Mouse (Mus musculus) thymus, adult 18-20 months (tissue): Measurements from ENCODE around the gene Ralgapa2.

ENCODE experiments used
- DNase-seq, 2 experiments: peaks; one replicate each; pipeline ENCODE4 v3.0.0; 2022; ENCODE audit warnings: mixed read lengths in 2 of 2

The Ralgapa2 gene

DNA sequence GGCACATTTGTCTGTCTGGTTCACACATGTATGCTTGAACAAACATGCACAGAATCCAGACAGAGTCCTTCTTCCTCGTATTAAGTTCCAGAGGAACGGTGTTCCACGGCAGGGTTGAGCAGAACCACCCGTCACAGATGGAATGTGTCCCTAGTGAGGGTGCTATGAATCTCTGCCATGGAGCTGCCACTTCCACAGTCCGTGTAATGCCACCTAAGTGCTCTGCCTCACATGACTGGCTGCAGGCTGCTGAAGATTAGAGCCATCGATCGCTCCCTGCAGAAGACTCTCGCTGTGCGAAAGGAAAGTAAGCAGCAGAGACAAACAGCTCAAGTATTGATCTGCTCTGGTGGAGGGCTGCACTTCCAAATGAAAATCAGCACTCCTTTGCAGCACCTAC lies 218.6 kb downstream of the Ralgapa2 start:
- DNase-seq, result no peak

DNA sequence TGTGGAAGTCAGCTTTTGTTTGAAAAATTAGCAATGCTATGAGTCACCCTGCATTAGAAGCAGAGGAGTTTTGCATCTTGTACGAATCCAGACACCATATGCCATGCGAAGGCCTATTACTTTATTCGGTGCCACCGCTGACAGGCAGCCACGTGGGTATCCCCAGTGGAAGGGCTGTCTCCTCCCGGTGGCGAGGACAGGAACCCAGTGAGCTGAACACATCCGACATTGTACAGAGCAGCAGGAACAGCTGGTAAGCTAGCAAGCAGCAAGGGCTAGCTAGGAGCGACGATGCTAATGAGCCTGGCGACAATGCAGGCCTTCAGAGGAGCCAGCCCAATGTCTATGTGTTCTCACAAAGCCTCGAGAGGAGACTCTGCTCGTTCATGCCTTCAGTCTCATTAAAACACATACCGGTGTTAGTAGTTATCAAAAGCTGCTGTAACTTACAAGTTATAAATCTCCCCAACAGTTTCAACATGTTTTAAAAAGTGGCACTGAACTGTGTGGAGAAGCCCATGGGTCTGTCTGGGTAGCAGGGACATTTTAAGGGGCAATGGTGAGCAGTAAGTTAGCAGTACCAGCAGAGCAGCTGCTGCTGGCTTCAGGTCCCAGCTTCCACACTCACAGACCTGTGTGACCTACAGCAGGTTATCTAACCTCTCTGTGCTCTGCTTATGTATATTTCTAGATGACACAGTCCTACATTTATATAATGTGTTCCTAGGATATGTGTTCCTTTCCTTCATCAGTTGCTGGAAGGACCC lies 221.1 kb downstream of the Ralgapa2 start:
- DNase-seq, result no peak

DNA sequence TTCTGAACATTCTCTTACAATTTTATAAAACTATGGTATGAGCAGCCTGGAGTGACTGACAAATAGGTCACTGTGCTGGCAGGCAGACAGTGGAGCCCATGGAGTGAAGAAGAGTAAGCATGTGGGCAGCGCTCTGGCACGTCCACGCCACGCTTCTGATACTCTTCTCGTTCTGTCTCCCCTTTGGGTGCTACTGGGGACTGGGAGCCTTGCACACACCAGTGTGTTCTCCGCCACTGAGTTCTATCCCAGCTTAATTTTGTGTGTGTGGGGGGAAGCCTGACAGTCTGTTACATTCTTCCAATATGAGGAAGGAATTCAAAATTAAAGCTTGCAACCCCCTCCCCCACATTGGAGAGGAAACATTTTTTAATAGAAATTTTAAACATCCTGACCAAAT lies 221.8 kb downstream of the Ralgapa2 start:
- DNase-seq, result no peak

DNA sequence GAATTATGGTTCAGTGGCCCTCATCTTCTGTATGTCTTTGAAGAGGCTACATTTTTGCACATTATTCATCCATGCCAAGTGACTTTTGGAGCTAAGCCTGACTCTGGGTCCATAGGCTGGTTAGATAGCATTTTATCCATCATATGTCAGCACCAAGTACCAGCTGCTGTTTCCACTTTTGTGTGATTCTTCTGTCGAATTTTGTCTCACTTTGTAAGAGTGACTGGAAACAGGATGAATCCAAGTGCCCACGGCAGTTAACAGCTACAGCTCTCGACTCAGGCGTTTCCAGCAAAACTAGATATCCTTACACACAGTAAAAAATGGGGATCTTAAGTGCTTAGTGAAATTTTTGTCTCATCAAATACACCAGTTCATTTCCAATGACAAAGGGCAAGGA lies 222.8 kb downstream of the Ralgapa2 start:
- no peak for DNase-seq

DNA sequence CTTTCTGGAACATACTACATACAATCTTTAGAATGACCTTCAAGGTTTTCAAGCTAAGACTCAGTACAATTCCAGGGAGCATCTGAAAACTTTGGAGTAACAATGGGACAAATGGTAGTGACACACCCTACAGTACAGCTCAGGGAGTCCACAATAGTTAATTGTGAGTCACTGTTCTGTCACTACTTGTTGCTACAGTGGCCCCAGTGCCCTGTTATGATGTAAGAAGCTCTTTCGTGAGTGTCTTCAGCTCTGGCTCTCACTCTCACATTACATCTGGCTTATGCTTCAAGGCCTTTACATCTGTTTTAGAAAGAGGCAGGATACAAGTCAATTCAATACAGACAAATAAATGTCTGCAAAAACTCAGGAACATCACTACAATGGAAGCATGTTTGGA lies 223.8 kb downstream of the Ralgapa2 start:
- DNase-seq, result no peak

DNA sequence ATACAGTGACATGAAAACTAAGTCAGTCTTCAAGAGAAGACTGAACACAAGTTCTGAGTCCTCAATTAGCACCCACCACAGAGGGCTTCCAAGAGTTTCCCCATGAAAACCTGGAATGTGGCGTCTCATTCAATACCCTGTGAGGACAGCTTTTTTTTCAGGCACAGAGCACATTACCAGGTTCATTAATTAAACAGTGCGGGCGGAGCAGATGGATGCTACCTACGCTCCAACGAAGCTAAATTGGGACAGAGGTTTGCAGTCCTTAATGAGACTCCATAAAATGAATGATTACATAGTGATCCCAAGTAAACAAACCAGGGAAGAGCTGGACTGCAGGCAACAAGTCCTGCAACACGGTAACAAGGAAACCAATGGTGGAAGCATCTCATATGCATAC lies 224.6 kb downstream of the Ralgapa2 start:
- DNase-seq, result no peak

DNA sequence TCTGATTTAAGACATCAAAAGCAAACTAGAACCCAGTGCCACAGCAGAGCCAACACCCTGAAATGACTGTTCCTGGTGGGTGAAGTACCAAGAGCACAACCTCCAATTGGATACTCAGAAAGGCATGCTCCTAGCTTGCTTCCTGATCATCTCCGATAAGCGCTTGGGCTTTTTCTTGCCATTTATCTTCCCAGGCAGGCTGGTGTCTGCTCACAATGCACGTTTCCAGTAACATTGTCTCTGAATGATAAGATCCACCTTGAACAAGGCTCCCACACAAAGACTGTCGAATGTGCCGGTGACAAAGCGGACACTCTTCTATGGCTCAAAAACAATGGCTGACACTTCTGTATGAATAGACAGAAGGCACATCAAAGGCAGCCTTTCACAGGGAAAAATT lies 230.8 kb downstream of the Ralgapa2 start:
- DNase-seq, result no peak

DNA sequence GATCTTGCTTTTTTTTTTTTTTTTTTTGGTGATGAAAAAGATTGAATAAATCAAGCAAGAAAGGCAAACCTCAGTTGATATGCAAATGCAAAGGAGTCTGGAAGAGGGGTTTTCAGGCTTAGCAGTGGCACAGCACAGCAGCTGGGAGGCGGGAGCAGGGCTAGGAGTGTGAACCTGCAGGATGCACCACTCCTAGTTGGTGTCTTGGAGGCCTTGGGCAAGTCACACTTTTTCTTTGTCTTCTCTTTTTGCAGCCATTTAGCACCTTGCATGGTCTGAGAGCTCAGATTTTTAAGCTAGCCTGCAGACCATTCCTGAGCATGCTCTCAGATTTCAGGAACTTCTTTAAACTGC lies 231.2 kb downstream of the Ralgapa2 start:
- DNase-seq, result no peak

DNA sequence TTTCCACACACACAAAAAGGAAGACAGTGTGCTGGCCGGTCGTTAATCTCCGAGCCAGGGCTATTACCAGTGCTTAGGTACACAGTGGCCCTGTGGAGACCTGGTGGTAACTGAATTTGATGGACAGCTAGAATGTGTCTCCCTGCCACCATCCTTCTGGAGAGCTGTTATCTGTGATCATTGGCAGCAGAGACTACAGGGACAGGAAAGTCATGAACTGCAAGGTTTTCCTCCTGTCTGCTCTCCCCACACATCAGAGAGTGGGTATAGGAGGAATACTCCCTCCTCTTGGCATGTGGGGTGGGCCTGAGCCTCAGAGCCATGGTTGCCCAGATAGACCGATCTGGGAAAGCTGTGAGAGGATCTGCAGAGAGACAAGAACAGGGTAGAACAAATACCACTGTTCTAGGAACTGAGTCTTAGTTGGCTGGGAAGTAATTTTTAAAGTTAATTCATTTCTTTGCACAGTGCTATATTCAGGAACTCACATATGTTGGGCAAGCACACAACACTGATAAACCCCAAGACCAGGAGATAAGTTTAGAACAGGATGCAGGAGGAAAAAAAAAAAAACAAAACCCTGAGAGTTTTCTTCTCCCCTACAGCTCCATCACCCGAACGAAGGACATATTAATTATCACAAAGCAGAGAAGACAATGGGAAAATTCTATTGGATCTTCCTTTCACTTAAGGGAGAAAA lies 231.8 kb downstream of the Ralgapa2 start:
- no peak for DNase-seq

DNA sequence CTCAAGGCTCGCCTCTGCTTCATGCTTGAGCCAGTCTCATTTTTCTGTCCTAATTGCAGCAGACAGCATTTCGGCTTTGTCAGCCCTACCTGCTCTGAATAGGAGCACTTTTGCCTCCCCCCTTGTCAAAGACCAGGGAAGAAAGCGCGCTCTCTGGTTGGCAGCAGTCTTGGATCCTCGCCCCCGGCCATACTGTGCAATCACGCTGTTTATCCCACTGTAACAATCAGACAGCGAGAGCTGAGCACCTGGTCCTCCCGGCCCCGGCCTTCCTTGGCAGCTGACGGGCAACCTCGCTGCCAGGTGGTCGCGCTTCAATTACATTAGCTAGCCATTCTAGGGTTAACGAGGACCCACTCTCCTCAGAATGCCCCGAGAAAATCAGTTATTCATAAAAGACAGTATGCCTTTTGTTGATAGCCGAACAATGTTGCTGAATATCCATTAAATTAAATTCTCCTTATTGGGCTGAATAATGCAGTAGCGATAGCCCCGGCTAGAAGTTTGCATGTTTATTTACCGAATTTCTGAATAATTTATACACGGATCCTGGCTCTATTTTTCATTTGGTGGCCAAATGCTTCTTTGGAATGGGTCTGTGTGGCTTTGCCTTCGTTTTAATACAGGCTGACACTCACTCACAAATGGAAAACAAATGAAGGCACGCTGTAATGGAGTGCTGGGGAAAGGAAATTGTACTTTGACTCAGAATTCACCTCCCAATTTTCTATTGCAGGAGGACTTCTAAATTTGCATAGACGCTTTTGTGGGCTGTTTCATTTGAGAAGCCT lies 232.5 kb downstream of the Ralgapa2 start:
- no peak for DNase-seq

DNA sequence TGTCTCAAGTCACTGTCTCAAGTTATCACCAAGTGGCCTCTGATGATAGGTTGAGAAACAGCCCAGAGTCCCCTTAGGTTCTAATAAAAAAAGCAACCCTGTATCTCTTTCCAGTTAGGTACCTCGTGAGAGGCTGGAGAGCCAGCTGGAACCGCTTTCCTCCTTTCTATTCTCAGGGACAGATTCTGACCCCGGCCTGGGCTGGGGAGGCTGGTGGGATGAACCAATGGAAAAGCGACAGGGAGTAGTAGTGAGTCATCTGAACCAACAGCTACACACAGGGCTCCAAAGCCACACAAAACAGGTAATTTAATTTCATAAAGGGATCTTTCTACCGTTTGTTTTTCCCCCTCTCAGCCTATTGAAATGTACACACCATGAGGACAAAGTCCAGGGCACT lies 233.8 kb downstream of the Ralgapa2 start:
- no peak for DNase-seq

DNA sequence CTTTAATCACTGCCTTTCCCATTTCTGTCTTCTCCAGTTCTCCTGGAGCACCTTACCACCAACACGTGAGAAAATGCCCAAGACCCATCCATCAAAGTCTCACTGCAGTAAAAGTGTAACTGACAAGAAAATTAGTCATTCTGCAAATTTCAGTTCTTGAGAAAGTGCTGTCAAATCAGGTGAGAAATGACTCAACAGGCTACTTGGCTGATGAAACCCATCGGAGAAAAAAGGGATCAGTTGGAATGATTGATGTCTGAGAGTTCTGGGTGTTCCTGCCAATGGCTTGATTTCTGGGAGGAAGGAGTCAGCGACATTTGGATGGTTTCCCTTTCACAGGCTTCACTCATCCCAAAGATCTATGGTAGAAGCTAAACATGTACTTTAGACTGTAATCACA lies 245.6 kb downstream of the Ralgapa2 start:
- DNase-seq, result no peak

DNA sequence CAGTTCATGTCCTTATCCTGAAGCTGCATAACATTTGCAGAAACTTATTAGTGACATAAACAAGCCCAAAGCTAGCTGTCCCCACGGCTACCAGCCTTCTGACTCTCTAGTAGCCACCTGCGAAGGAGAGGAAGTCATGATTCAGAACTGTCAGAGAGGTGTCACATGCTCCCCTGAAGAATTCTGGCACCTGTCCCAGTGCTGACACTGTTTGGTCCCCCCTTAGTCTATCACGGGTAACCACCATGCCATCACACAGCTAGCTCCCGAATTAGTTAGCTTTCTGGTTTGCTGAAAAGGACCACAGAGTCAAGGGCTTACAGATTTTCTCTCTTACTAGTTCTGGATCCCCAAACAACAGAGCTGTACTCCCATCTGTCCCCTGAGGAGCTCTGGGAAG lies 247.1 kb downstream of the Ralgapa2 start:
- DNase-seq, result no peak

DNA sequence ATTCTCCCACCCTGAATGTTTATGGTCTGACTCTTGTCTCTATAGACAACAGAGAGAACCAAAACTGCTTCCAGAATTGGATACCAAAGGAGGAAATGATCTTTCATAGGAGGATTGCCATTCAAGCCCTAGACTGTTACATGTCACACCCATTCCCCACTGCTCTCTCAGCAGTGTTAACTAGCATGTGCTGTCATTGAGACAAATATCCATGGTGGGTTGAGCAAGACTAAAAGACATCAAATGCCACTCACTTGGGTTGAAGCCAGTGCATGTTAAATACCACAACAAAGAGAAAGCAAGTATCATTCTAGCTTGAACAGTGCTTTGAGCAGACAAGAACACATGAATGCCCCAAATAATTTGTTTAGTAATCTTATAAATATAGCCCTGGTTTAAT lies 249.2 kb downstream of the Ralgapa2 start:
- no peak for DNase-seq

DNA sequence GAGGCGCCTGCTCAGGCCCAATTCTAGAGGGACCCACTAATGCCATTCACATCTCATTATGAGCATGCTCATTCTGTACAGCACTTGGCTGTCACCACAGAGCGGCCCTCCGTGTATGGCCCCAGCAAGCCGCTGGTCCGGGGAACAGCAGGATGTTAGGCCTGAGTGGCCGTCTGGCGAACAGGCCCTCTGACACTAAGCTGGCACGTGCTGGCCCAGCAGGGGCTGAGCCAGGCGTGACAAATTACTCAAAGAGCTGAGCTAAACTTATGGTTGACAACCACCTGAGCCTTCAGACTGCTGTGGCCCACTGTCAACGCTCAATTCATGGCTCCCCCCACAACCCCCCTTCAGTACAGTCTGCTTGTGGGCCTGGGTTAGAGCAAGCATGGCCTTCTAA lies 249.9 kb downstream of the Ralgapa2 start:
- DNase-seq, result no peak

DNA sequence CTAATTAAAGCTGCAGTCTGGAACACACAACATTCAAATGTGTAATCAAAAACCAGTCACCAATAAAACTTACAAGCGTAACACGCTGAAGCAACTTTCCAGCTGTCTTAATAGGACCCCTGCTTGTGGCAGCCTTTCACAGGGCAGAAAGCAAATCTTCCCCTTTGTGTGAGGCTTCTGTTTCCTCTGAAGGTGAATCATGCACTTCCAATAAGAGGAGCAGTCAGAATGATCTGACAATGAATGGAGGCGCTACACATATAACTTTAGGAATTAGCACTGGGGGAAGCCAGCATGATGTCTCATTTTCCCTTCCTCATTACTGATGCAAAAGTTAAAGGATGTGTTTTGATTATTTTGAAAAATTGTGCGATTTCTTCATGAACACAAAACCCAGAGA lies 251.0 kb downstream of the Ralgapa2 start:
- DNase-seq, result no peak

DNA sequence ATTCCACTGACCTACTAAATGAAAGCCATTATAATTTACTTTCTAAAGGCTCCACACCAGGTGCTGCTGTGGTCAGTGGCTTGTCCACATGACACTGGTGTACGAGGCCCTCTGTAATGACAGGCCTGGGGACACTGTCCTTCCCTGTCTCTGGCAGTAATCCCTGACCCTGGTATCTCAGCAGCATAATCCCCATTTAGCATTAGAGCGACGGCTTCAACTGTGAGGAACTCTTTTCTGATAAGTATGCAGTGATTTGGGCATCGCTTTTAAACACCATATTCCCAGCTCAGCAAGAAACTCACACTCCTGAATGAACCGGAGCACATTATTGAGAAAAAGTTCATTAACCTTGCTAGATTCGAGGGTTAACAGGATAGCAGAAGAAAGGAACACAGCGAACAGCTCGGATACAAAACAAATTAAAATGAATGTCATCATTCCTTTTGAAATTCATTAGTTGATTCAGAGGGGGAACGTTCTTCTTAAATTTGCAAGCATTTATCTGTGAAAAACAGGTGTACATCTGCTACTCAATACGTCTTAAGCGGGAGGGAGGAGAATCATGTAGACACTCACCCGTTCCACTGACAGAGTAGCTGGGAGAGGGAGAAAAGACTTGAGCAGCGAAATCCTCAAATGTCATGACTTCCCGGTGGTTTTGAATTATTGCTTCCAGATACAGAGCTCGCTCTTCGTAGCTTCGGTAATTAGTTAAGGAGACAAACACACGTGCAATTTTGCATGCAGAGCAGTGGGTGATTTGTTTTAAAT lies 252.2 kb downstream of the Ralgapa2 start:
- DNase-seq, result no peak

DNA sequence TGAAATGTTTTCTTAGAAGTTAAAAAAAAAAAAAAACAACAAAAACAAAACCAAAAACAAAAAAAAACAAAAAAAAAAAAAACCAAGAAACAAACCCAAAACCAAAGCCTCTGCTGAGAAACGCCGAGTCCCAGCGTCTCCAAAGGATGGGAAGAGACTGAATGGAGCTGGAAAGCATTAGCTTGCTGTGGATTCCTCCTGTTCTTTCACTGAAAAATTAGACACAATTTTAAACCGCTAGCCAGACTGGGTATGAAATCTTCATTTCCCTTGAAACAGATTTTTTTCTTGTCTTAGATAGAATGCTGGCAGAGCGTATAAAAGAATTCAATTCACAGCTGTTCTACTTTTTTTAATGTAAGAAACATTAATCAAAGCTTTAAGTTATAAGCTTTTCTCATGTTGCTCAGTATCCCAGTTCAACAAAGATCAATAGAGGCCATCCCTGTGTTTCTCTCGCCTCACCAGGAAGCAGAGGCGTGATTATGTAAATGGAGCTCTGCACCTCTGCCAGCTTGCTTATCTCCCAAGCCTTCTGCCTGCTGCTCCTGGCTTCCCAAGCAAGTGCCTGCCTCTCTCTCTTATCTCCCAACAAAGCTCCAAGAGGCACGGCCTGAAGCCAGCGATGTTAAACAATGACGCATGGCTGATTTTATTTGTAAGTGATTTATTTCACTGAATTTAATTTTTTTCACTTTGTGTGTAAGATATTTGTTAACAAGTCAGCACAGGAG lies 253.2 kb downstream of the Ralgapa2 start:
- DNase-seq, result no peak

DNA sequence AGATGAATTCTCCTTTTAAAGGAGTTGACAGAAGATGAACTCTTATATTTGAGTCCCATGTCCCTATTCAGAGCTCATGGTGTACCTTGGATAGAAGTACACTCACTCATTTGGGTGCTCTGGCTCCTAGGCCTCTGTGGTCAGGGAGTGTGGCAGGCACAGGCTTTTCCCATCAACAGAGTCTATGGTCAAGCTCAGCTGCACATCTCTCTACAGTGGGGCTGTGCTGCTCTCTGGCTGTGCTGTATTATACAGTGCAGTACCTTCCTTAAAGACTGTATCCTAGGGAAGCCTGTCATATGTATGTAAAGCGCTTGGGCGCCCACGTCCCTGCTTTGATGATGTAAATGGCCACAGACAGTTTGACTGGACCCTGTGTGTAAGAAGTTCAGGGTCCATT lies 254.5 kb downstream of the Ralgapa2 start:
- no peak for DNase-seq

DNA sequence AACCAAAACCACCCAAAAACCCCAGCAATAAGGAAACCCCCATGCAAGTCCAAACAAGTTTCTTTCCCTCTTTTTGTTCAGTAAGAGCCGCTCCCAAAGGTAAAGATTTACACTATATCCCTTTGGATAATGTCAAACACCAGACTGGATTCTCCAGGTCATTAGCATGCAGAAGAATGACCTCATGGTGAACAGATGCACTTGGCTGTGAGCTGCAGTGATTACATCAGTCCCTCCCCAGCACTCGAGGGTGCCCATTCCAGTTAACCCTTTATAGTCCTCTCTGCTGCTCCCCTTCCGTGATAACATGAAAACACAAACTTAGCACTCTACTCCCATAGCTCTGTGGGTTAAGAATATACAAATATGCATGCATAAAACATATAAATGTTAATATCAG lies 255.1 kb downstream of the Ralgapa2 start:
- no peak for DNase-seq

DNA sequence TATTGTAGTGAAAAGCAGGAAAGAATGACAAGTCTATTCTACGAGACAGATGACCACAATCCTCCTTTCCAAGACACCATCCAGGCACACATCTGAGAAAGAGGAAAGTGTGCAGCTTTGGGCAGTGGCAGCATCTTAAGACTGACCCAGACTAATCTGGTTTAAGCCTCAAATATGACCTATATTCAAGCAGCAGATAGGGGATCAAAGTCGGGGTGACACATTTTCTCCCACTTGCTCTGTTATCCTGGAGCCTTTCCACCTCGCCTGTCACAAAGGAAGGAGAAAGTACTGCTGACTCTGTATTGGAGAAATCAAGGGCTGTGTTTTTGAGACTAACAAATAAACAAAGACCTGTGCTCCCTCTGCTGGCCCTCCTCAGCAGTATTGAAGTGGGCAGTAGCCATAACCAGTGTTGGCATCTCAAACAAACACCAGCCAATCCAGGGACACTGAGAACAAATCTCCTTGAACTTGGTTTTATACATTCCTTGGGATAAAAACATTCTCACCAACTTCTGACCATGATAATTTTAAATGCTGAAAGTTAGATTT lies 255.7 kb downstream of the Ralgapa2 start:
- DNase-seq, result no peak

DNA sequence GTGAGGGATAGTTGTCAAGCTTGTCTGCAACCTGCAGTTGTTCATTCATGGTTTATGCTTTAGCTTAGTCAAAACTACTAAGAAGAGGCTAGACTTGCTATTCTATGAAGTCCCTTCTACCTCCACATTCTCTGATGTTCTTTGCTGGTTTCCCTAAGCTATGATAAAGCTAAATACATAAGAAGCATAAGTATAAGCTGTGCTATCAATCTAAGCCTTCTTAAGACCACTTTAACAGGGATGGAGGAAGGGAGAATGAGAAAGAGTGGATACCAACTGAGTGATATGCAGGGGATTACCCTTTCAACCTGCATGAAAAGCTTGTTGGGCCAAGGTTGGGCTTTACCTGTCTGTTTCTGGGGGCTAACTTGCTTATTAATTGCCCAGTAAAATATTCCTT lies 256.5 kb downstream of the Ralgapa2 start:
- DNase-seq, result no peak
